Mouse (Mus musculus) macrophage (primary cell): ENCODE measurements around the gene Igf2bp3. TPM values are rescaled to one million over a fixed set of nuclear protein-coding genes. Genes with fewer than 3 reads are reported as not detected.
A peak's percentile ranks its signal among the peaks of the same experiment; 100 is the strongest.
"Not testable (repeated sequence)": the region's sequence is repeated elsewhere in the genome, so short reads cannot be mapped to it uniquely, and the experiment has no call there.

ENCODE experiments used
- H3K27ac ChIP-seq: fragments of 350-480 bp; formaldehyde crosslinking; 2 replicates; pipeline ENCODE4 v1.9.0; 2021
- H3K36me3 ChIP-seq: fragments of 350-480 bp; formaldehyde crosslinking; 2 replicates; pipeline ENCODE4 v1.9.0; 2021; ENCODE audit errors: inconsistent target
- H3K4me3 ChIP-seq: fragments of 350-480 bp; formaldehyde crosslinking; 2 replicates; pipeline ENCODE4 v1.9.0; 2021; ENCODE audit errors: inconsistent target
- H3K79me2 ChIP-seq: fragments of 350-480 bp; formaldehyde crosslinking; 2 replicates; pipeline ENCODE4 v1.9.0; 2021; ENCODE audit errors: inconsistent target
- WGBS: methylation state at CpG from one replicate; pipeline ENCODE4 v1.1.7; 2026; ENCODE audit warnings: inconsistent platforms; ENCODE audit not compliant: missing documents; 5-methylcytosine and 5-hydroxymethylcytosine counted together
- polyA plus RNA-seq: library from polyadenylated mRNA; stranded (reverse); fragments of 250-400 nt; gene quantifications from 3 replicates; pipeline ENCODE4 v1.2.4, GENCODE M21; 2018; ENCODE audit warnings: inconsistent platforms
- total RNA-seq, 78 experiments: library from RNA; depleted of rRNA; stranded (reverse); fragments of 250-400 nt; gene quantifications; 1 replicate in 9 of 78; 2 replicates in 24 of 78; 3 replicates in 43 of 78; 4 replicates in 2 of 78; pipeline ENCODE4 v1.2.4; 2018; ENCODE audit warnings: inconsistent platforms in 56 of 78

Igf2bp3 gene
- total RNA-seq (2018; cell fraction: chromatin; rRNA removed): 10 to 100 TPM in 14 of 26 experiments, 1 to 10 TPM in 12; 4.0 to 47.6 (median 10.5) TPM
- total RNA-seq (2018; cell fraction: cytosol; rRNA removed): 1 to 10 TPM; 1.7 to 4.1 (median 2.9) TPM
- 10 to 100 TPM in 2 of 26 experiments, 1 to 10 TPM in 24; 1.8 to 18.5 (median 3.6) TPM for total RNA-seq (2018; cell fraction: nucleus; rRNA removed)
- 1.4 to 4.0 TPM (median 3.2 TPM) in 3 replicates for polyA plus RNA-seq

DNA sequence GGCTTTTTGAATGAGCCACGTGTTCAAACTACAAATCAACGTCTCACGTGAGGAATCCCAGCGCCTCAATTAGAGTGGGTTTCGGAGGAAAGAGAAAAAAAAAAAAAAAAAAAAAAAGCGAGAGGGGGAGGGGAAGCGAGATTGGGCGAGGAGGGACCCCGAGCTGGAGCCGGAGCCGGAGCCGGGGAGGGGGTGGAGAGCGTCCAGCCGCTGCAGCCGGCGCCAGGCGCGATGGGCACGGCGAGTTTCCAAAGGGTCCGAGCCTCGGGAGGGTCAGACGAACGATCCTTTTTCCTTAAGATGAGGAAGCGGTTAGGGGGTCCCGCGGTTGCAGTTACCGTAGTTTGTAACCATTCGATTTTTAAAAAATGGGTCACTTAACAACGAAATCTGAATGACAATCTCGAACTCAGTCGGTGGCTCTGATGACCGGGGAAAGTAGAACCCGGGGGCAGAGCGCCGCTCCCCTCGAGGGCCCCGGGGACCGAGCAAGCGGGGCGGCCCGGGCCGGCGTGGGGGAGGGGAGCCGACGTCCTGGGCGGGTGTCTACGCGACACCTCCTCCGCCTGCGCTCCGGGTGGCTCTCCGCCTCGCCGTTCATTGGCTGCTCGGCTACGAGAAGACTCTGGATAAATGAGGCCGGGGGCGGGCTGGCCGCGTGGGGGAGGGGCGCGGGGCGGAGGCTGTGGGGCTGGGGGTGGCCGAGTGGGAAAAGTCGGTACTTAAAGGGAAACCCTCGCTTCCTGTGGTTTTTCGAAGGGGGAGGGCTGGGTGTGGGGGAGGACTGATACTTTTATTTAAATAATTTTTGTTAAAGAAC is at the start of gene Igf2bp3:
Igf2bp3 (minus strand) TSS at position 30 of the 820 bp plus-strand sequence.
- H3K79me2 ChIP-seq: no peaks in the 10 kb centered on the region
- WGBS: under 1% methylated on average over 54 of the region's 68 CpGs
- no peaks in the 10 kb centered on the region for H3K36me3 ChIP-seq
- H3K4me3 ChIP-seq: peak within 1 kb of the TSS; percentile 31
- H3K27ac ChIP-seq: no peak within 1 kb of the TSS

DNA sequence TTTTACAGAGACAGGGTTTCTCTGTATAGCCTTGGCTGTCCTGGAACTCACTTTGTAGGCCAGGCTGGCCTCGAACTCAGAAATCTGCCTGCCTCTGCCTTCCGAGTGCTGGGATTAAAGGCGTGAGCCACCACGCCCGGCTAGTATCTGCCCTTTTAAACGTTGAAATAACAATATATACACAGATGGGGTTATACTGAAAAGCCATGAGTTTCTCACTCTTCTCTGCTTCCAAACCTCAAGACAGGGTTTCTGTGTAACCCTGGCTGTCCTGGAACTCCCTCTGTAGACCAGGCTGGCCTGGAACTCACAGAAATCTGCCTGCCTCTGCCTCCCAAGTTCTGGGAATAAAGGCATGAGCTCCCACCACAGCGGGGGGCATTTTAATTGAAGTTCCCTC is 49.7 kb upstream of the Igf2bp3 start:
- not testable (repeated sequence) for H3K27ac ChIP-seq, H3K36me3 ChIP-seq, H3K4me3 ChIP-seq
- H3K79me2 ChIP-seq: peaks cover 39% of the 10 kb centered on the region
- WGBS: 95% methylated on average over 2 of the region's 7 CpGs

DNA sequence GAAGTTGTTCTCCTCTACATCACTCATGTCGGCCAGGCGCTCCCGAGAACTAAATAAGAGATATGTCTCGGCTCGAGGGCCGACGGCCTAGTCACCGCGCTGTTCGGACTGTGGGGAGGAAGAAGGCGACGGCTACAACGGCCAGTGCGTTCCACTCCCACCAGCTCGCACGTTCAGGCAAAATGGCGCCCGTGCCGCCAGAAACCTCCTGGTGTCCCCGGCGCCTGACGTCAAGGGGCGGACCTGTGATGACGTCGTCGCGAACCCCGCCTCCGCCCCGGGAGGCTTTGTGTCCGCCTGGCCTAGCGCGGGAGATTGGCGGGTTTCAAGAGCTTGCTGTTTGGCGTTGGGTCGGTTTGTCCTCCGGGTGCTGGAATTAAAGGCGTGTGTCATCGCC is 49.1 kb upstream of the Igf2bp3 start, which contains the start of gene Tra2a:
Tra2a (minus strand) TSS at position 187 of the 397 bp plus-strand sequence.
- H3K27ac ChIP-seq: peak within 1 kb of the TSS; percentile 48
- H3K36me3 ChIP-seq: no peaks in the 10 kb centered on the region
- WGBS: under 1% methylated on average over 39 of the region's 39 CpGs
- H3K79me2 ChIP-seq: peaks cover 45% of the 10 kb centered on the region
- peak within 1 kb of the TSS; percentile 77 for H3K4me3 ChIP-seq

GRCm38 (mm10) chr6:49263081-49263846 is 48.5 kb upstream of the Igf2bp3 start:
- Histone ChIP-seq H3K27ac (peak overlapping the region; percentile 48), H3K36me3 (no peaks in the 10 kb centered on the region), H3K79me2 (peaks cover 51% of the 10 kb centered on the region), H3K4me3 (peak overlapping the region; percentile 77)
- WGBS: 2% methylated on average over 51 of the region's 71 CpGs

GRCm38 (mm10) chr6:49262421-49262820 is 47.7 kb upstream of the Igf2bp3 start:
- H3K36me3 ChIP-seq: no peaks in the 10 kb centered on the region
- H3K4me3 ChIP-seq: peak overlapping the region; percentile 77
- H3K27ac ChIP-seq: 0 out of 2 replicates have a peak overlapping the region, but pooled peaks have one; percentile 48
- H3K79me2 ChIP-seq: peaks cover 60% of the 10 kb centered on the region
- WGBS: 5% methylated on average over 9 of the region's 9 CpGs

DNA sequence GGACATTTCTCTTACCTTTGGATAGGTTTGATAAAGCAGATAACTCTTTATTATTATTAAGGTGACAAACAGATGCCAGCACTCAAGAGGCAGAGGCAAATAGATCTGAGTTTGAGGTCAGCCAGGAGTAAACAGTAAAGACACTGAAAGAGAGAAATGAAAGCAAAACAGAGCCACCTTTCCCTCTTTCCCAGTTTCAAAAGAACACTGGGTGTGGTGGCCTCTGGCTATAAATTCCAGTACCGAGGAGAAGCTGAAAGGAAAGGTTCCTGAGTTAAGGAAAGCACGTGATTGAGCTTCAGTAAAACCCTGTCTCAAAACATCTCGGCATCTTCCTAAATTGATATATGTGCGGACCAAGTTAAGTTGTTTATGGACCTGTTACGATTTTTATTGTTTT is 45.0 kb upstream of the Igf2bp3 start:
- no peak overlapping the region for H3K27ac ChIP-seq
- WGBS: 76% methylated on average over 5 of the region's 5 CpGs
- H3K36me3 ChIP-seq: no peaks in the 10 kb centered on the region
- peaks cover 87% of the 10 kb centered on the region for H3K79me2 ChIP-seq
- no peak overlapping the region for H3K4me3 ChIP-seq

DNA sequence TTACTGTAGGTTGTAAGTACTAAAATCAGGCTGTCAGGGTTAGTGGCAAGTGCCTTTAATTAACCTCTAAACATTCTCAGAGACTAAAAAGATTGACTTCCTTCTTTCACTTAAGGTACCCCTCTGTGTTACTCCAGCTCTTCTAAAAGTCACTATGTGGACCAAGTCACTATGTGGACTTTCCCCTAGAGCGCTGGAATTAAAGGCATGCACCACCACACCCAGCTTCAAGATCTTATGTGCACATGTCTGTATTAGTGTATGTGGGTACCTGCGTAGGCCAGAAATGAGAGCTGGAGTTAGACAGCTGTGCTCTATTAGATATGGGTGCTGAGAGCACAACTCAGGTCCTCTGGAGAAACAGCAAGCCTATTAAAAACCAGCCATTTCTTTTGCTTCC is 43.1 kb upstream of the Igf2bp3 start:
- H3K4me3 ChIP-seq: no peak overlapping the region
- no peak overlapping the region for H3K27ac ChIP-seq
- WGBS: 100% methylated on average over 2 of the region's 2 CpGs
- no peaks in the 10 kb centered on the region for H3K36me3 ChIP-seq
- H3K79me2 ChIP-seq: peaks cover 100% of the 10 kb centered on the region

DNA sequence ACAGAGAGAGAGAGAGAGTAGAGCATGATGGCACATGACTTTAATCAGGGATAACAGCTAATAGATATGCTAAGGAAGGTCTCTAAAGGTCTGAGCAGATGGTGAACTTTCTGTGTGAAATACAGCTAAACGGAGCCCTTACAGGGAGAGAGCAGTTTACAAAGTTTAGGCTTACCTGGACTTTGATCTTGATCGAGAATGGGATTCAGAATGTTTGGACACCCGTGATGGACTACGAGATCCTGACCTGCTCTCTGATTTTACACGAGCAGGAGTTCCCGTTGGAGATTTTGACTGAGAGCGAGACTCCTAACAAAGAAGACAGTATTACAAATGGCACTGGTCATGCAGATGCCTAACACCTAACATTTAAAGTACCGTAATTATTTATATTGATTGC is 37.5 kb upstream of the Igf2bp3 start:
- 96% methylated on average over 8 of the region's 8 CpGs for WGBS
- no peak overlapping the region for H3K27ac ChIP-seq
- peaks cover 33% of the 10 kb centered on the region for H3K36me3 ChIP-seq
- no peak overlapping the region for H3K4me3 ChIP-seq
- H3K79me2 ChIP-seq: peaks cover 66% of the 10 kb centered on the region

- Histone ChIP-seq H3K36me3 (peaks cover 43% of the 10 kb centered on the region), H3K4me3 (no peak overlapping the region), H3K27ac (no peak overlapping the region), H3K79me2 (peaks cover 56% of the 10 kb centered on the region)
- 95% methylated on average over 2 of the region's 2 CpGs for whole genome bisulfite sequencing
Measured at GRCm38 (mm10) chr6:49251199-49251598, 36.4 kb upstream of the Igf2bp3 start.

GRCm38 (mm10) chr6:49247246-49247645 is 32.5 kb upstream of the Igf2bp3 start:
- Histone ChIP-seq H3K36me3 (peaks cover 62% of the 10 kb centered on the region), H3K27ac (no peak overlapping the region), H3K79me2 (peaks cover 16% of the 10 kb centered on the region), H3K4me3 (no peak overlapping the region)
- WGBS: 54% methylated on average over 2 of the region's 2 CpGs

DNA sequence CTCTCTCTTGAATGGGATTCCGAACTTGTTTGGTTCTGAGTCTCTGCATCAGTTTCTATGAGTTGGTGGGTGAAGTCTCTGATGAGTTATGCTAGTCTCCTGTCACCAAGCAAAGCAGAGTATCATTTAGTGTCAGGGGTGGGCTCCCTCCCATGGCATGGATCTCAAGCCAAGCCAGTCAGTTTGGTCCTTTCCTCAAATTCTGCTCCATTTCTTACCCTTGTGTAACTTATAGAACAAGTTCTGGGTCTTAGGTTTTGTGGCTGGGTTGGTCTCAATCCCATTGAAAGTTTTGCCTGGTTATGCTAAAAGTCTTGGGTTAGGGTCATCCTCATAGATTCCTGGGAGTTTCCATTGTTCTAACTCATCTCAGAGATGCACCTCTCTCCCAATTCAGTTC is 27.6 kb upstream of the Igf2bp3 start:
- no CpG with 5 or more reads among the region's 1 CpGs for WGBS
- H3K27ac ChIP-seq: no peak overlapping the region
- peaks cover 36% of the 10 kb centered on the region for H3K36me3 ChIP-seq
- no peaks in the 10 kb centered on the region for H3K79me2 ChIP-seq
- H3K4me3 ChIP-seq: no peak overlapping the region

DNA sequence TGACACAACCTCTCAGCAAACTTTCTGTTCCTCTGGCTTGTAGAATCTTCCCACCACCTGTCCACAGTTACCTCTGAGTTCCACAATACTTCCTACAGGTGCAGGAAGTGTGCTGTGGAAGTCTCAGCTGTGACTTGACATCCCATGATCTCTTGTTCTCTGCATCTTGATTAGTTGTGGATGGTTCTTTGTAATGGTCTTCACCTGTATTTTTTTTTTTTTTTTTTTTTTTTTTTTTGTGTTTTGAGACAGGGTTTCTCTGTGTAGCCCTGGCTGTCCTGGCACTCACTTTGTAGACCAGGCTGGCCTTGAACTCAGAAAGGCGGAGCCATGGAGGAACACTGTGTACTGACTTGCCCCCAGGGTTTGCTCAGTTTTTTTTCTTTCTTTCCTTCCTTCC is 26.8 kb upstream of the Igf2bp3 start:
- Histone ChIP-seq H3K36me3 (peaks cover 29% of the 10 kb centered on the region), H3K79me2 (no peaks in the 10 kb centered on the region), H3K27ac (no peak overlapping the region), H3K4me3 (no peak overlapping the region)
- 100% methylated on average over 1 of the region's 1 CpGs for WGBS

- 57% methylated on average over 9 of the region's 9 CpGs for WGBS
- H3K79me2 ChIP-seq: no peaks in the 10 kb centered on the region
Measured at GRCm38 (mm10) chr6:49236331-49236730, 21.6 kb upstream of the Igf2bp3 start.

GRCm38 (mm10) chr6:49233356-49233755 is 18.6 kb upstream of the Igf2bp3 start:
- Histone ChIP-seq H3K4me3 (no peak overlapping the region), H3K27ac (no peak overlapping the region), H3K79me2 (no peaks in the 10 kb centered on the region), H3K36me3 (no peaks in the 10 kb centered on the region)
- 56% methylated on average over 4 of the region's 4 CpGs for WGBS

More at GRCm38 (mm10) chr6:49236331-49236730, 21.6 kb upstream of the Igf2bp3 start:
- Histone ChIP-seq H3K36me3 (no peaks in the 10 kb centered on the region), H3K4me3 (no peak overlapping the region), H3K27ac (no peak overlapping the region)
